Mouse (Mus musculus) heart, adult 2 months (tissue): ENCODE results near the gene Serpinb9b. TPM values are rescaled to one million over a fixed set of nuclear protein-coding genes. Genes with fewer than 3 reads are reported as not detected.
"Not testable (repeated sequence)": the region's sequence is repeated elsewhere in the genome, so short reads cannot be mapped to it uniquely, and the experiment has no call there.

Source experiments
- DNase-seq, 2 experiments: peaks; one replicate each; pipeline ENCODE4 v3.0.0; 2021
- H3K27ac ChIP-seq: fragments of 200-600 bp; 2 replicates; pipeline ENCODE4 v1.8.1; 2022
- H3K27me3 ChIP-seq: fragments of 200-500 bp; 2 replicates; pipeline ENCODE4 v1.6.1; 2012; ENCODE audit warnings: mild to moderate bottlenecking, low read length, inconsistent platforms, mixed read lengths; ENCODE audit not compliant: control insufficient read depth, insufficient read depth
- H3K36me3 ChIP-seq: fragments of 200-500 bp; 2 replicates; pipeline ENCODE4 v1.6.1; 2012; ENCODE audit warnings: low read length, inconsistent platforms; ENCODE audit not compliant: control insufficient read depth, insufficient read depth
- H3K4me1 ChIP-seq: fragments of 200-500 bp; 2 replicates; pipeline ENCODE4 v1.6.1; 2011; ENCODE audit warnings: low read length; ENCODE audit not compliant: control insufficient read depth, insufficient read depth
- H3K4me3 ChIP-seq: fragments of 200-600 bp; 2 replicates; pipeline ENCODE4 v1.8.1; 2022
- H3K79me2 ChIP-seq: fragments of 200-500 bp; replicated peaks from 2 replicates; pipeline ENCODE4 v1.6.1; 2012; ENCODE audit warnings: mild to moderate bottlenecking, inconsistent platforms, low read length, moderate library complexity, mixed read lengths; ENCODE audit not compliant: control insufficient read depth, insufficient read depth
- H3K9ac ChIP-seq: fragments of 200-500 bp; 2 replicates; pipeline ENCODE4 v1.6.1; 2012; ENCODE audit warnings: low read depth, mild to moderate bottlenecking, control low read depth, inconsistent platforms, low read length, mixed read lengths
- CTCF ChIP-seq: fragments of 200-600 bp; IDR thresholded peaks from 2 replicates; pipeline ENCODE4 v1.8.1; 2022; ENCODE audit warnings: antibody characterized with exemption, mild to moderate bottlenecking, moderate library complexity
- EP300 ChIP-seq: fragments of 200-500 bp; IDR thresholded peaks from 2 replicates; pipeline ENCODE4 v1.6.1; 2011; ENCODE audit warnings: low read depth, low read length, control low read depth; ENCODE audit not compliant: insufficient read depth
- POLR2A ChIP-seq: fragments of 200-500 bp; IDR thresholded peaks from 2 replicates; pipeline ENCODE4 v1.6.1; 2011; ENCODE audit warnings: mild to moderate bottlenecking, low read depth, low read length, control low read depth; ENCODE audit not compliant: insufficient read depth
- WGBS: fragments of 180-500 bp; shearing (Covaris S2); methylation state at CpG from one replicate; pipeline ENCODE4 v1.1.7; 2018; 5-methylcytosine and 5-hydroxymethylcytosine counted together
- intact Hi-C: fragments of 180-260 bp; cut with DNase I; formaldehyde crosslinking; loops from one replicate; pipeline ENCODE4 v1.15.1; 2025
- polyA plus RNA-seq: library from polyadenylated mRNA; depleted of rRNA; stranded (reverse); fragments of >200 nt; gene quantifications from 2 replicates; pipeline ENCODE4 v1.2.3, GENCODE M21; 2012
- total RNA-seq, 2 experiments: library from RNA; stranded (reverse); gene quantifications; 2 replicates each; pipeline ENCODE4 v1.2.3; 2021

Serpinb9b gene
- total and polyA plus RNA-seq, 3 experiments = 0.18 to 0.20 TPM; not detected in 1

DNA sequence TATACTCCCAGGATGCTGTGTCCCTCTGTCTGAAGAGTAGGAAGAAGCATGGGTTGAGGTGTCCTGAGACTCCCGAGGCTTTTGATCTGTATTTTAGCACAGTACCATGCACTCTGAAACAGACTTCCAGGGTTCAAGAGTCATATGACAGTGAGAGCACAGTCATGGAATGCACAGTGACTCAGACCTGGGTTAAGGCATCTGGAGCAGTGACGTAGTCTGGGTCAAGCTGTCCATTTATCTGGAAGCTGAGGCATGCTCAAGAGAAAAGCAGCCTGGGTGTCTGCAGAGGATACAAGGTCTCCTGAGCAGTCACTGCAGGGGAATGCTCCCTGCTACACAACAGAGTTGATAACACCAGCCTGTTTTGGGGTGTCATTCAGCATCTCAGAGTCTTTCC is 1.3 kb downstream of the Serpinb9b start:
- Histone ChIP-seq H3K79me2 (no peaks in the 10 kb centered on the region), H3K4me1 (no peaks in the 10 kb centered on the region), H3K36me3 (no peaks in the 10 kb centered on the region), H3K9ac (no peak overlapping the region), H3K4me3 (no peak overlapping the region), H3K27ac (no peak overlapping the region), H3K27me3 (no peaks in the 10 kb centered on the region)
- WGBS = 44% methylated on average over 2 of the region's 2 CpGs
- TF ChIP-seq EP300 = no peak
- TF ChIP-seq CTCF = no peak
- no peak for DNase-seq
- intact Hi-C loops = no loop called here

GRCm38 (mm10) chr13:33029478-33029877 is 2.3 kb downstream of the Serpinb9b start:
- H3K9ac ChIP-seq, H3K79me2 ChIP-seq, intact Hi-C loops, DNase-seq, H3K4me3 ChIP-seq, H3K36me3 ChIP-seq, H3K27me3 ChIP-seq, H3K4me1 ChIP-seq, H3K27ac ChIP-seq: not testable (repeated sequence)
- WGBS = 84% methylated on average over 2 of the region's 2 CpGs

DNA sequence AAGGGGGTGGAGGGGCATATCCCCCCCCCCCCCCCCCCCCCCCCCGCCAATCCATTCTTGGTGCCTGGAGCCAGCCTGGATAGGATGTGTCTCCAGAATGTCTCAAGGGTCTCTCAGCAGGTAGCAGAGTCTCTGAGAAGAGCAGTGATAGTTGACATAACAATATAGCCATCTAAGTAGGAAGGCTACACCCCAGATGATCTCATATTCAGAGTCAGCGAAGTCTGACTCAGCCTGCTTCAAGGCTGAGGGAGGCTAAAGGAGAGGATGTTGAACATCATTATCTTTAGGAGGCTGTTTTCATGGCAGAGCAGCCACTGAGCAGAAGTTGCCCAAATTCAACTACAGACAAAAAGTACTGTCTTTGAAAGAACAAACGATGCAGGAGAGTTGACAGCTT is 3.1 kb downstream of the Serpinb9b start:
- intact Hi-C loops = no loop called here
- no peak overlapping the region for H3K27ac ChIP-seq
- WGBS = 74% methylated on average over 2 of the region's 3 CpGs
- DNase-seq = no peak
- H3K79me2 ChIP-seq = no peaks in the 10 kb centered on the region
- no peak overlapping the region for H3K9ac ChIP-seq
- no peak overlapping the region for H3K4me3 ChIP-seq
- H3K27me3 ChIP-seq = no peaks in the 10 kb centered on the region
- no peaks in the 10 kb centered on the region for H3K4me1 ChIP-seq
- TF ChIP-seq POLR2A (no peak), CTCF (no peak), EP300 (no peak)
- no peaks in the 10 kb centered on the region for H3K36me3 ChIP-seq

- WGBS = 48% methylated on average over 1 of the region's 1 CpGs
Measured at GRCm38 (mm10) chr13:33035506-33035905, 8.3 kb downstream of the Serpinb9b start.

DNA sequence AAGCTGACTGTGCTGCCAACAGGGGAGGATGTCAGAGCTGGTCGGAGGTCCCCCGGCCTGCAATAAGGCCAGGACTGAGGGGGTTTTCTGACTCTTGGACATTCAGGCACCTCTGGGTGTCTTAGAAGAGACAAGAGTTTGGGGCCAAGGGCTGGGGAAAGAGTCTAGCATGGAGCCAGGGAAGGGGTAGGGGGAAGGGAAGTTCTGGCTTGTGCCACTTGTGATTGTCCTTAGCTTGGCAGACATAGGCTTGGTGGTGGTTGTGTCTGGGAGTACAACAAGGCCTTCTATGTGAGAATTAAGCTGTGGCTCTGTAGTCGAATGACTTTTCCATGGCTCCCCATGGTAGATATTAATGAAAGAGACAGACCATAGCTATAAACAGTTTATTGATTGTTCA is 16.3 kb downstream of the Serpinb9b start:
- 100% methylated on average over 3 of the region's 3 CpGs for WGBS
- intact Hi-C loops = no loop called here
- Histone ChIP-seq H3K9ac (no peak overlapping the region), H3K27ac (no peak overlapping the region), H3K36me3 (no peaks in the 10 kb centered on the region), H3K4me1 (no peaks in the 10 kb centered on the region; the same call in 1 of the 2 replicates), H3K4me3 (no peak overlapping the region), H3K79me2 (no peaks in the 10 kb centered on the region), H3K27me3 (no peaks in the 10 kb centered on the region)
- TF ChIP-seq CTCF (no peak), EP300 (no peak)
- no peak for DNase-seq

More at GRCm38 (mm10) chr13:33035506-33035905, 8.3 kb downstream of the Serpinb9b start:
- Histone ChIP-seq H3K4me1 (no peaks in the 10 kb centered on the region), H3K27me3 (no peaks in the 10 kb centered on the region), H3K4me3 (no peak overlapping the region), H3K27ac (no peak overlapping the region), H3K9ac (no peak overlapping the region), H3K36me3 (no peaks in the 10 kb centered on the region), H3K79me2 (no peaks in the 10 kb centered on the region)
- intact Hi-C loops = no loop called here
- TF ChIP-seq EP300 = no peak
- TF ChIP-seq POLR2A = no peak
- no peak for TF ChIP-seq CTCF
- no peak for DNase-seq

DNA sequence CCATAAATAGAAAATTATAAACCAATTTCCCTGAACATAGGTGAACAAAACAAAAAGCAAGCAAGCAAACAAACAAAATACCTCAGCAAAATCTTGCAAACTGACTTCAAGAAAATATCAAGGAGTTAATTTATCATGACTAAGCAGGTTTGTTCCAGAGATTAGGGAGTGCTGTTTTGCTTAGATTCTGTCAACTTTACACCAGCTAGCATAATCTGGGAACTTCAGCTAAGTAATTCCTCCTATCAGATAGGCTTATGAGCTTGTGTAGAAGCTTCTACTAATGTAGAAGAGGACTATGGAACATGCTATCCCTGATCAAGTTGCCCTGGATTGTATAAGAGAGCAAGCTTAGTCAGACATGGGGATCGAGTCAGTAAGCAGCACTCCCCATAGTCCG is 20.0 kb downstream of the Serpinb9b start:
- Histone ChIP-seq H3K4me1 (no peaks in the 10 kb centered on the region; the same call in 1 of the 2 replicates), H3K9ac (no peak overlapping the region), H3K79me2 (no peaks in the 10 kb centered on the region), H3K27me3 (no peaks in the 10 kb centered on the region), H3K4me3 (no peak overlapping the region), H3K36me3 (no peaks in the 10 kb centered on the region), H3K27ac (no peak overlapping the region)
- TF ChIP-seq CTCF (no peak), EP300 (no peak), POLR2A (no peak)
- WGBS = 84% methylated on average over 2 of the region's 2 CpGs
- intact Hi-C loops = no loop called here
- DNase-seq = no peak

DNA sequence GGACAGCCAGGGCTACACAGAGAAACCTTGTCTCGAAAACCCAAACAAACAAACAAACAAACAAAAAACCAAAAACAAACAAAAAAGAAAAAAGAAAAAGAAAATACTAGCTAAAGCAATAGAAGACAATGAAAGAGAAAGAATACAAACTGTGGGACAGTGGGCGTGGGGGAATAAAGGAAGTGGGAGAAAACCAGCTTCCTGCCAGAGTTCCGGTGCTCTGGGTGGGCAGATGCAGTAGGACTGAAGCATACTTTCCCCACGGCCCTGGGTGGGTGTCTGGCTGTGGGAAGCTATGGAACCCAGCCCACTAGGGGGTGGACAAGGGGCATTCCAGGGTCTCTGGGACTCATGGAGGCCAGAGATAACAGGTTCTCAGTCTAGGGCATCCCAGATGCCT is 21.0 kb downstream of the Serpinb9b start:
- intact Hi-C loops = no loop called here
- H3K36me3 ChIP-seq = no peaks in the 10 kb centered on the region
- H3K9ac ChIP-seq = no peak overlapping the region
- no peak for TF ChIP-seq CTCF
- TF ChIP-seq POLR2A = no peak
- no peak for TF ChIP-seq EP300
- no peaks in the 10 kb centered on the region; the same call in 1 of the 2 replicates for H3K4me1 ChIP-seq
- no peaks in the 10 kb centered on the region for H3K27me3 ChIP-seq
- 59% methylated on average over 4 of the region's 4 CpGs for WGBS
- DNase-seq = no peak
- H3K4me3 ChIP-seq = no peak overlapping the region
- H3K27ac ChIP-seq = no peak overlapping the region
- H3K79me2 ChIP-seq = no peaks in the 10 kb centered on the region
